Mouse (Mus musculus): ENCODE measurements around the gene Prr36. TPM values are rescaled to one million over a fixed set of nuclear protein-coding genes. Genes with fewer than 3 reads are reported as not detected.

Gene Prr36
- 0.12 TPM for total RNA-seq (2023)

GRCm38 (mm10) chr8:4216791-4217621, at the start of gene Prr36:
Gene Prr36, minus strand, starts transcription at chr8:4217459.

GRCm38 (mm10) chr8:4259125-4259804, 42.0 kb upstream of the Prr36 start, which contains the start of gene Ctxn1:
Gene Ctxn1, minus strand, starts transcription at chr8:4259274.

GRCm38 (mm10) chr8:4252934-4253841, 35.9 kb upstream of the Prr36 start, which contains the start of gene Snapc2:
Gene Snapc2, plus strand, starts transcription at chr8:4253080.

GRCm38 (mm10) chr8:4247951-4248540, 30.8 kb upstream of the Prr36 start, which contains the start of gene Tgfbr3l:
Gene Tgfbr3l, plus strand, starts transcription at chr8:4248214.

GRCm38 (mm10) chr8:4238434-4239192, 21.4 kb upstream of the Prr36 start, which contains the start of the genes Map2k7 and Gm49320:
Gene Map2k7, plus strand, starts transcription at chr8:4238740.
Gene Gm49320, plus strand, starts transcription at chr8:4238865.

GRCm38 (mm10) chr8:4226739-4227347, 9.6 kb upstream of the Prr36 start, which contains the start of gene Lrrc8e:
Gene Lrrc8e, plus strand, starts transcription at chr8:4226827.

GRCm38 (mm10) chr8:4165852-4166751, 51.2 kb downstream of the Prr36 start, which contains the start of gene Evi5l:
Gene Evi5l, plus strand, starts transcription at chr8:4166567.

Other genes starting within 250 kb of the Prr36 start
- gene Cd209f, start 111.6 kb downstream of the Prr36 start, total RNA-seq (2023): not detected
- not detected for gene Cd209g, start 83.4 kb downstream of the Prr36 start, total RNA-seq (2023)
- gene Evi5l, start 50.9 kb downstream of the Prr36 start, total RNA-seq (2023): 18.8 TPM
- not detected for gene Lrrc8e, start 9.4 kb upstream of the Prr36 start, total RNA-seq (2023)
- 132 TPM for gene Map2k7, start 21.3 kb upstream of the Prr36 start, total RNA-seq (2023)
- gene Gm49320, start 21.4 kb upstream of the Prr36 start, total RNA-seq (2023): 2.1 TPM
- 36.6 TPM for gene Tgfbr3l, start 30.8 kb upstream of the Prr36 start, total RNA-seq (2023)
- 16.0 TPM for gene Snapc2, start 35.6 kb upstream of the Prr36 start, total RNA-seq (2023)
- 0.47 TPM for gene Ctxn1, start 41.8 kb upstream of the Prr36 start, total RNA-seq (2023)
- gene Timm44, start 58.5 kb upstream of the Prr36 start, total RNA-seq (2023): 75.6 TPM
- 20.5 TPM for gene Ccl25, start 107.8 kb upstream of the Prr36 start, total RNA-seq (2023)
- 103 TPM for gene Elavl1, start 108.0 kb upstream of the Prr36 start, total RNA-seq (2023)

All from CD4-positive naive resting alpha-beta T cell, adult 57 days (primary cell).